Mouse (Mus musculus) liver, postnatal 0 days (tissue): ENCODE measurements around the gene Rest. TPM values are rescaled to one million over a fixed set of nuclear protein-coding genes. Genes with fewer than 3 reads are reported as not detected.

ENCODE experiments used
- ATAC-seq: fragments of 200-750 bp; cut with Nextera tagmentation; 2 replicates; pipeline ENCODE4 v1.8.0; 2017; ENCODE audit warnings: mild to moderate bottlenecking, moderate library complexity
- DNase-seq: peaks from one replicate; pipeline ENCODE4 v3.0.0-alpha.2; 2016
- H3K27ac ChIP-seq: fragments of 300-500 bp; sonication (generic); 2 replicates; pipeline ENCODE4 v1.5.1; 2014; ENCODE audit warnings: antibody characterized with exemption, moderate library complexity, mild to moderate bottlenecking, low read depth
- H3K27me3 ChIP-seq: fragments of 300-500 bp; sonication (generic); 2 replicates; pipeline ENCODE4 v1.6.1; 2014; ENCODE audit warnings: low read length, control low read depth, mixed read lengths; ENCODE audit not compliant: insufficient read depth
- H3K36me3 ChIP-seq: fragments of 300-500 bp; sonication (generic); replicated peaks from 2 replicates; pipeline ENCODE4 v1.6.1; 2014; ENCODE audit warnings: mild to moderate bottlenecking, control low read depth, low read length, moderate library complexity, mixed read lengths; ENCODE audit not compliant: insufficient read depth
- H3K4me1 ChIP-seq: fragments of 300-500 bp; sonication (generic); 2 replicates; pipeline ENCODE4 v1.6.1; 2014; ENCODE audit warnings: antibody characterized with exemption, mild to moderate bottlenecking, control low read depth; ENCODE audit not compliant: insufficient read depth
- H3K4me2 ChIP-seq: fragments of 300-500 bp; sonication (generic); 2 replicates; pipeline ENCODE4 v1.6.1; 2014; ENCODE audit warnings: low read depth, mild to moderate bottlenecking, low read length, moderate library complexity, mixed read lengths
- H3K4me3 ChIP-seq: fragments of 300-500 bp; sonication (generic); 2 replicates; pipeline ENCODE4 v1.5.1; 2014; ENCODE audit warnings: low read depth, low read length
- H3K9ac ChIP-seq: fragments of 300-500 bp; sonication (generic); replicated peaks from 2 replicates; pipeline ENCODE4 v1.6.1; 2014; ENCODE audit warnings: mild to moderate bottlenecking, moderate library complexity
- H3K9me3 ChIP-seq: fragments of 300-500 bp; sonication (generic); 2 replicates; pipeline ENCODE4 v1.6.1; 2016; ENCODE audit warnings: mild to moderate bottlenecking, control low read depth, low read length, mixed read lengths
- CTCF ChIP-seq: sonication (generic); IDR thresholded peaks from 2 replicates; pipeline ENCODE4 v1.5.1; 2016; ENCODE audit warnings: antibody characterized with exemption, low read depth
- EP300 ChIP-seq: IDR thresholded peaks from 2 replicates; pipeline ENCODE4 v1.6.1; 2016; ENCODE audit warnings: antibody characterized with exemption, low read depth, mild to moderate bottlenecking
- WGBS: fragments of 180-500 bp; shearing (Covaris S2); extraction: QIAGEN DNeasy Blood & Tissue Kit; methylation state at CpG from one replicate; pipeline ENCODE4 v1.1.7; 2014; ENCODE audit not compliant: insufficient replicate concordance; 5-methylcytosine and 5-hydroxymethylcytosine counted together
- polyA plus RNA-seq: library from polyadenylated mRNA; unstranded; fragments of >200 nt; fragmentation: Nextera tagmentation; extraction: Ambion mirVana; gene quantifications from 2 replicates; pipeline ENCODE4 v1.2.1, GENCODE M21; 2015

The Rest gene
- polyA plus RNA-seq, 1 experiment from 2014 or later, result 6.4 TPM

DNA sequence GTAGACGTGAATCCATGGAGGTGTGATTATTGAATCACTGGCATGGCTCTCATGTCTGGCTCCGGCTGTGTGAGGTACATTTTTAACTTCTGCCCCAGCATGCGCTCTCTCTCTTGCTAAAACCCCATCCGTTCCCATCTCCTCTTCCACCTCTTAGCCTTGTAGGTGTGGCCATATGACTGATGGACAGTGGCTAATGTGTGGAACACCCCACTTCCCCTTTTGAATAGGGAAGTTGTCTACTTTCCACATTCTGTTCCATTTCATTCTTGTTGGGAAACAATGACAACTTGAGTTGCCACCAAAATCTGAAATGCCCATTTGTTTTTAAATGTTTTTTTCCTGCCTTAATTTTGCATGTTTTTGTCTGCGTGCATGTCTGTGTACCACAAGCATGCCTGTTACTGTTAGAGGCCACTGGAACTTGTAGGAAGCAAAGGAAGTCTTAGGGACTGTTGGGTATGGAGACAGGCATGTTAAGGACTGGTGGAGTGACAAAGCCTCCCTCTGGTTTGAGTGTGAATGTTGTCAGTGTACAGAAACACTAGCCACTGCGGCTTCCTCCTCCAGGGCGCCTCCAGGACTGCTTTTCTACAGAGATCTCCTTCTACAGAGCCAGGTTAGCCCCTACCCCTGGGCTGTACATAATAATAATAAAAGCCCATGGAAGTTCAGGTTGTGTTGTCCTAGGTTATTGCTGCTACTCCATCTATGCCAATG is 27.7 kb downstream of the Rest start:
- Histone ChIP-seq H3K4me1 (0 out of 2 replicates have a peak, but pooled peaks cover 4% of the 10 kb centered on the region), H3K4me3 (no peak overlapping the region), H3K27me3 (no peaks in the 10 kb centered on the region), H3K9ac (no peak overlapping the region), H3K27ac (peak overlapping the region; percentile 49; the same call in 1 of the 2 replicates), H3K9me3 (no peaks in the 10 kb centered on the region), H3K36me3 (peaks cover 19% of the 10 kb centered on the region), H3K4me2 (no peak overlapping the region)
- ATAC-seq, result peak; percentile 46
- no peak for TF ChIP-seq CTCF
- TF ChIP-seq EP300, result no peak
- WGBS, result 59% methylated on average over 7 of the region's 7 CpGs
- no peak for DNase-seq

DNA sequence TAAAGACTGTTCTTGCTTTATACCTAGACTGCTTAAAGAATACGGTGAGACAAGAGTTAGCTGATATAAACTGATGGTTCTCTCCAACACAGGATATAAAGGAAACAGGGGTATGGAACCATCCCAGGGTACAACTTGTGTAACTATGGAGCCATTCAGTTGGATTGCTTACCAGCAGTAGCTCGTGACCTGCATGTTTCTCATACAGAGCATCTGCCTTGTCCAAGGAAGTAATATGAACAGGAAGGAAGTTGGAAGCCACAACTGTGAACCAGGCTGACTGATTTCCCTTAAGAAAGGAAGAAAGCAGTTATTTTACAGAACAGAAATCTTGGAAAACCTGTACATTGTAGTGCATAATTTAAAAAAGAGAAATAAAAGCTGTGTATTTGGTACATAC is 34.2 kb downstream of the Rest start:
- DNase-seq (no peak), ATAC-seq (no peak)
- TF ChIP-seq CTCF (no peak), EP300 (no peak)
- no peak overlapping the region for H3K4me2 ChIP-seq
- H3K4me3 ChIP-seq, result no peak overlapping the region
- H3K9ac ChIP-seq, result no peak overlapping the region
- H3K4me1 ChIP-seq, result no peaks in the 10 kb centered on the region
- peaks cover 25% of the 10 kb centered on the region for H3K36me3 ChIP-seq
- WGBS, result 74% methylated on average over 2 of the region's 2 CpGs
- no peaks in the 10 kb centered on the region for H3K27me3 ChIP-seq
- no peak overlapping the region for H3K27ac ChIP-seq
- H3K9me3 ChIP-seq, result no peaks in the 10 kb centered on the region

GRCm38 (mm10) chr5:77301296-77301903 is 36.1 kb downstream of the Rest start:
- 84% methylated on average over 6 of the region's 6 CpGs for WGBS
- ATAC-seq, result no peak

GRCm38 (mm10) chr5:77307821-77308553 is 42.7 kb downstream of the Rest start:
- H3K9ac ChIP-seq, result no peak overlapping the region
- 47% methylated on average over 5 of the region's 5 CpGs for WGBS
- no peak overlapping the region for H3K27ac ChIP-seq
- H3K36me3 ChIP-seq, result peaks cover 29% of the 10 kb centered on the region
- ATAC-seq (no peak), DNase-seq (no peak)
- no peaks in the 10 kb centered on the region for H3K9me3 ChIP-seq
- H3K4me2 ChIP-seq, result peak overlapping the region; percentile 100
- peak overlapping the region; percentile 87 for H3K4me3 ChIP-seq
- H3K4me1 ChIP-seq, result peaks cover 18% of the 10 kb centered on the region
- H3K27me3 ChIP-seq, result no peaks in the 10 kb centered on the region
- TF ChIP-seq CTCF, result no peak
- no peak for TF ChIP-seq EP300

More at GRCm38 (mm10) chr5:77301296-77301903, 36.1 kb downstream of the Rest start:
- Histone ChIP-seq H3K36me3 (peaks cover 39% of the 10 kb centered on the region), H3K4me1 (no peaks in the 10 kb centered on the region), H3K4me2 (no peak overlapping the region), H3K27ac (no peak overlapping the region), H3K9me3 (no peaks in the 10 kb centered on the region), H3K4me3 (no peak overlapping the region), H3K27me3 (no peaks in the 10 kb centered on the region), H3K9ac (no peak overlapping the region)
- TF ChIP-seq CTCF, result no peak
- no peak for TF ChIP-seq EP300
- DNase-seq, result no peak

DNA sequence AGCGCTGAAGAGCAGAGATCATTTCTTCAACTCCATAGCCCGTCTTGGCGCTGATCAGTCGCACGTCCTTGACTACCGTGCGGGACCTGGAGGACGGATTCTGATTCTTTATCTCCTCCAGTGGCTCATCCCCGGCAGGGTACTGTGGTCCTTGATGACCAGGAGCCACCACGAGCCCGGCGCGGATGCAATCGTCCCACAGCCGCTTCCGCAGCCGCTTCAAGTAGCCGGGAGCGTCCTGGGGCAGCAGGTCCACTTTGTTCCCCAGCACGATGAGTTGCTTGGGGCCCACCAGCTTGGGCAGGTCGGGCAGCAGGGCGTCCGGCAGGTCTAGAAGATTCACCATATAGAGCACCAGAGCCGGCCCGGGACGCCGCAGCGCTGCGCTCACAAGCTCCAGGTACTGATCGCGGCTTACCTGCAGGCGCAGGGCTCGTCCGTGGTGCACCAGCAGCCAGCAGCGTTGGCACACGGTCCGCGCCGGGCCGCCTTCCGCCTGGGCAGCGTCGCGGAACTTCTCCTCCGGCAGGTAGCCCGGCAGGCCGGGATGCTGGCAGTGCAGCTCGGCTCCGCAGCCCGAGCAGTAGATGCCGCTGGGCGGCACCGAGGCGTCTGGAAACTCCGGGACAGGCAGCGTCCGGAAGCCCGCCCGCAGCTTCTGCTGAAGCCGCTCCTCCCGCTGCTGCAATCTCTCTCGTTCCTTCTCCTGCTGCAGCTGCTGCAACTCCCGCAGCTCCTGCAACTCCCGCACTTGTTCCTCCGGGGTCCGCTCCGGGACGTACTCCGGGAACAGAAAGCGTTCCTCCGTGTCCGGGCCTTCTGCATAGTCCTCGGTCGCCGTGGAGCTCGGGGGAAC is 44.0 kb downstream of the Rest start:
- Histone ChIP-seq H3K36me3 (peaks cover 31% of the 10 kb centered on the region), H3K4me1 (peaks cover 18% of the 10 kb centered on the region), H3K4me3 (peak overlapping the region; percentile 87), H3K9ac (peak overlapping the region; percentile 85), H3K4me2 (peak overlapping the region; percentile 100), H3K27ac (no peak overlapping the region), H3K27me3 (no peaks in the 10 kb centered on the region), H3K9me3 (no peaks in the 10 kb centered on the region)
- TF ChIP-seq EP300, result no peak
- TF ChIP-seq CTCF, result no peak
- peak; percentile 20 for ATAC-seq
- WGBS, result 2% methylated on average over 64 of the region's 76 CpGs
- peak; percentile 63 for DNase-seq
